Mouse (Mus musculus) kidney, postnatal 0 days (tissue): Measurements from ENCODE around the gene Vasp. TPM values are rescaled to one million over a fixed set of nuclear protein-coding genes. Genes with fewer than 3 reads are reported as not detected.
A peak's percentile ranks its signal among the peaks of the same experiment; 100 is the strongest.

Source experiments
- ATAC-seq: fragments of 200-750 bp; cut with Nextera tagmentation; replicated peaks from 2 replicates; pipeline ENCODE4 v1.8.0; 2017; ENCODE audit warnings: low read depth, moderate number of reproducible peaks, moderate TSS enrichment, moderate library complexity; ENCODE audit not compliant: low FRiP score
- DNase-seq: peaks from one replicate; pipeline ENCODE4 v3.0.0-alpha.2; 2016; ENCODE audit warnings: low spot score
- H3K27ac ChIP-seq: fragments of 300-500 bp; sonication (generic); 2 replicates; pipeline ENCODE4 v1.5.1; 2014; ENCODE audit warnings: mild to moderate bottlenecking
- H3K27me3 ChIP-seq: fragments of 300-500 bp; sonication (generic); 2 replicates; pipeline ENCODE4 v1.6.1; 2014; ENCODE audit warnings: low read length, mixed read lengths; ENCODE audit not compliant: insufficient read depth
- H3K36me3 ChIP-seq: fragments of 300-500 bp; sonication (generic); 2 replicates; pipeline ENCODE4 v1.6.1; 2014; ENCODE audit warnings: low read length, mixed read lengths; ENCODE audit not compliant: insufficient read depth
- H3K4me1 ChIP-seq: fragments of 300-500 bp; sonication (generic); replicated peaks from 2 replicates; pipeline ENCODE4 v1.6.1; 2014; ENCODE audit warnings: antibody characterized with exemption, low read length, mixed read lengths; ENCODE audit not compliant: insufficient read depth
- H3K4me2 ChIP-seq: fragments of 300-500 bp; sonication (generic); 2 replicates; pipeline ENCODE4 v1.6.1; 2014; ENCODE audit warnings: mild to moderate bottlenecking, low read length, moderate library complexity, mixed read lengths
- H3K4me3 ChIP-seq: fragments of 300-500 bp; sonication (generic); replicated peaks from 2 replicates; pipeline ENCODE4 v1.5.1; 2014; ENCODE audit warnings: low read depth, low read length
- H3K9ac ChIP-seq: fragments of 300-500 bp; sonication (generic); 2 replicates; pipeline ENCODE4 v1.6.1; 2014; ENCODE audit warnings: low read depth, low read length
- H3K9me3 ChIP-seq: fragments of 300-500 bp; sonication (generic); replicated peaks from 2 replicates; pipeline ENCODE4 v1.6.1; 2016; ENCODE audit warnings: low read length, inconsistent platforms, mixed read lengths
- CTCF ChIP-seq: IDR thresholded peaks from 2 replicates; pipeline ENCODE4 v1.5.1; 2016; ENCODE audit warnings: antibody characterized with exemption, low read depth, mild to moderate bottlenecking, moderate library complexity
- WGBS: fragments of 180-500 bp; shearing (Covaris S2); extraction: QIAGEN DNeasy Blood & Tissue Kit; methylation state at CpG from one replicate; pipeline ENCODE4 v1.1.7; 2014; 5-methylcytosine and 5-hydroxymethylcytosine counted together
- polyA plus RNA-seq: library from polyadenylated mRNA; unstranded; fragments of >200 nt; fragmentation: Nextera tagmentation; extraction: Ambion mirVana; gene quantifications from 2 replicates; pipeline ENCODE4 v1.2.1, GENCODE M21; 2015

Gene Vasp
- polyA plus RNA-seq, 1 experiment from 2014 or later: 89.4 TPM

GRCm38 (mm10) chr7:19267051-19267450 lies 4.6 kb downstream of the Vasp start:
- TF ChIP-seq CTCF: no peak
- WGBS: 53% methylated on average over 10 of the region's 10 CpGs
- Histone ChIP-seq H3K27me3 (no peaks in the 10 kb centered on the region), H3K9me3 (no peaks in the 10 kb centered on the region), H3K36me3 (peaks cover 19% of the 10 kb centered on the region; the same call in 1 of the 2 replicates), H3K27ac (no peak overlapping the region), H3K4me1 (peaks cover 17% of the 10 kb centered on the region), H3K4me2 (no peak overlapping the region), H3K9ac (0 out of 2 replicates have a peak overlapping the region, but pooled peaks have one; percentile 37), H3K4me3 (no peak overlapping the region)
- DNase-seq (no peak), ATAC-seq (no peak)

GRCm38 (mm10) chr7:19265928-19266822 lies 5.4 kb downstream of the Vasp start:
- 61% methylated on average over 10 of the region's 10 CpGs for WGBS
- ATAC-seq: no peak
- H3K36me3 ChIP-seq: peaks cover 26% of the 10 kb centered on the region; the same call in 1 of the 2 replicates
- no peak overlapping the region for H3K4me3 ChIP-seq
- no peaks in the 10 kb centered on the region for H3K9me3 ChIP-seq
- 0 out of 2 replicates have a peak overlapping the region, but pooled peaks have one; percentile 18 for H3K9ac ChIP-seq
- no peaks in the 10 kb centered on the region for H3K27me3 ChIP-seq
- no peak overlapping the region for H3K27ac ChIP-seq
- TF ChIP-seq CTCF: no peak
- peaks cover 17% of the 10 kb centered on the region for H3K4me1 ChIP-seq
- DNase-seq: no peak
- no peak overlapping the region for H3K4me2 ChIP-seq

- Histone ChIP-seq H3K4me2 (no peak overlapping the region), H3K27ac (no peak overlapping the region), H3K9ac (no peak overlapping the region), H3K36me3 (peaks cover 36% of the 10 kb centered on the region), H3K4me3 (no peak overlapping the region), H3K4me1 (peaks cover 17% of the 10 kb centered on the region), H3K9me3 (no peaks in the 10 kb centered on the region), H3K27me3 (no peaks in the 10 kb centered on the region)
- DNase-seq (no peak), ATAC-seq (no peak)
- TF ChIP-seq CTCF: no peak
- 61% methylated on average over 7 of the region's 7 CpGs for WGBS
Measured at GRCm38 (mm10) chr7:19265147-19265546, 6.5 kb downstream of the Vasp start.

GRCm38 (mm10) chr7:19258336-19258735 lies 13.3 kb downstream of the Vasp start:
- ATAC-seq (no peak), DNase-seq (no peak)
- Histone ChIP-seq H3K4me3 (no peak overlapping the region), H3K4me1 (no peaks in the 10 kb centered on the region), H3K4me2 (no peak overlapping the region), H3K9ac (no peak overlapping the region), H3K9me3 (no peaks in the 10 kb centered on the region), H3K36me3 (peaks cover 68% of the 10 kb centered on the region), H3K27ac (no peak overlapping the region), H3K27me3 (no peaks in the 10 kb centered on the region)
- WGBS: 58% methylated on average over 3 of the region's 3 CpGs
- no peak for TF ChIP-seq CTCF

GRCm38 (mm10) chr7:19257390-19258022 lies 14.1 kb downstream of the Vasp start:
- no peaks in the 10 kb centered on the region for H3K4me1 ChIP-seq
- H3K4me2 ChIP-seq: no peak overlapping the region
- 41% methylated on average over 11 of the region's 11 CpGs for WGBS
- H3K9ac ChIP-seq: no peak overlapping the region
- ATAC-seq (peak; percentile 86), DNase-seq (peak; percentile 90)
- peaks cover 61% of the 10 kb centered on the region for H3K36me3 ChIP-seq
- H3K9me3 ChIP-seq: no peaks in the 10 kb centered on the region
- H3K27me3 ChIP-seq: no peaks in the 10 kb centered on the region
- no peak for TF ChIP-seq CTCF
- H3K4me3 ChIP-seq: no peak overlapping the region
- no peak overlapping the region for H3K27ac ChIP-seq

- Histone ChIP-seq H3K27me3 (no peaks in the 10 kb centered on the region), H3K36me3 (peaks cover 52% of the 10 kb centered on the region), H3K27ac (no peak overlapping the region), H3K9ac (no peak overlapping the region), H3K4me2 (no peak overlapping the region), H3K9me3 (no peaks in the 10 kb centered on the region), H3K4me3 (no peak overlapping the region), H3K4me1 (no peaks in the 10 kb centered on the region)
- DNase-seq: no peak
- TF ChIP-seq CTCF: no peak
- WGBS: 80% methylated on average over 7 of the region's 7 CpGs
- ATAC-seq: no peak
Measured at GRCm38 (mm10) chr7:19256567-19256966, 15.1 kb downstream of the Vasp start.
